Mouse (Mus musculus) embryonic fibroblast, embryonic 13.5 days (primary cell): Measurements from ENCODE around the gene Car6. TPM values are rescaled to one million over a fixed set of nuclear protein-coding genes. Genes with fewer than 3 reads are reported as not detected.

Source experiments
- H3K27ac ChIP-seq: 2 replicates; pipeline ENCODE4 v1.5.1; 2012; ENCODE audit warnings: low read length, control low read depth, inconsistent platforms; ENCODE audit not compliant: insufficient read depth
- H3K4me1 ChIP-seq: 2 replicates; pipeline ENCODE4 v1.6.1; 2011; ENCODE audit warnings: low read length; ENCODE audit not compliant: control insufficient read depth, insufficient read depth
- H3K4me3 ChIP-seq: 2 replicates; pipeline ENCODE4 v1.5.1; 2011; ENCODE audit warnings: mild to moderate bottlenecking, control low read depth, low read length; ENCODE audit not compliant: insufficient read depth
- CTCF ChIP-seq: IDR thresholded peaks from 2 replicates; pipeline ENCODE4 v1.5.1; 2011; ENCODE audit warnings: mild to moderate bottlenecking, control low read depth, low read length, moderate library complexity, borderline replicate concordance; ENCODE audit not compliant: insufficient read depth
- POLR2A ChIP-seq: IDR thresholded peaks from 2 replicates; pipeline ENCODE4 v1.6.1; 2011; ENCODE audit warnings: low read depth, mild to moderate bottlenecking, control low read depth, low read length, moderate library complexity
- polyA plus RNA-seq: library from polyadenylated mRNA; stranded (reverse); fragments of >200 nt; gene quantifications from 2 replicates; pipeline ENCODE4 v1.2.4, GENCODE M21; 2011; ENCODE audit warnings: low read depth; ENCODE audit not compliant: missing spikeins, insufficient read length

Gene Car6
- polyA plus RNA-seq, 1 experiment = 7.0 TPM

DNA sequence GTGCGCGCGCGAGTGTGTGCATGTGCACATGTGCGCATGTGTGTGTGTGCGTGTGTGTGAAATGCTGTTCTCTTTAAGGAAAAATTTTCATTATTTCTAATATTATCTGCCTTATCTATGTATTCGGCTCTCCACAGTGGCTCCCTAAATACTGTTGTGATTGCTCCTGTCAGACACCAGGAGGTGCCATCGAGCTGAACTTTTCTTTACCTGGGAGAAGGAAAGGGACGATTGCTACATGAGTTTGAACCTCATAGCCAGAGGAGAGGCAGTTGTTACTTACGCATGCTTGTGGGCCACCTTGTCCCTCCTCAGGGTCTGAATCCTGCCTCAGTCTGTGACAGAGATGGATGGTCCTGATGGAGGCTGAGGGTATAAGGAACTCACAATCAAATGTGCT lies 27.9 kb downstream of the Car6 start:
- Histone ChIP-seq H3K4me3 (no peak overlapping the region), H3K27ac (no peak overlapping the region), H3K4me1 (no peaks in the 10 kb centered on the region)
- TF ChIP-seq POLR2A (no peak), CTCF (no peak)

DNA sequence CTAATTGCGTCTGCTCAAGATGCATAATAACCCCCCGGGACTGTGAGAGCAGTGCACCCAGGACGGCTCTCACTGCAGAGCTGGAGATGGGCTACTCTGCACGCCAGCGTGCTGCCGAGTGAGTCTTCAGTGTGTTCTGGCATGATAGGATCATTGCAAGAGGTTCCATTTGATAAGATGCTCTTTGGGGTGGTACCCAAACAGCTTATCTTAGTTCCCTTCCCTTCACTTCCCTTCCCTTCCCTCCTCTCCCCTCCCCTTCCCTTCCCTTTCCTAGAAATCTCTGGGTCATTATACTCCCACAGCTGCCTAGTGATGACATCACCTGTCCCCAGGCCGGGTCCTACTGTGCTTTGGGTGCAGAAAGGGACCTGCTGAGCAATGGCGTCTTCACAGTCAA lies 29.0 kb downstream of the Car6 start:
- TF ChIP-seq CTCF = no peak
- no peak for TF ChIP-seq POLR2A
- H3K4me1 ChIP-seq = no peaks in the 10 kb centered on the region
- H3K27ac ChIP-seq = no peak overlapping the region
- no peak overlapping the region for H3K4me3 ChIP-seq

DNA sequence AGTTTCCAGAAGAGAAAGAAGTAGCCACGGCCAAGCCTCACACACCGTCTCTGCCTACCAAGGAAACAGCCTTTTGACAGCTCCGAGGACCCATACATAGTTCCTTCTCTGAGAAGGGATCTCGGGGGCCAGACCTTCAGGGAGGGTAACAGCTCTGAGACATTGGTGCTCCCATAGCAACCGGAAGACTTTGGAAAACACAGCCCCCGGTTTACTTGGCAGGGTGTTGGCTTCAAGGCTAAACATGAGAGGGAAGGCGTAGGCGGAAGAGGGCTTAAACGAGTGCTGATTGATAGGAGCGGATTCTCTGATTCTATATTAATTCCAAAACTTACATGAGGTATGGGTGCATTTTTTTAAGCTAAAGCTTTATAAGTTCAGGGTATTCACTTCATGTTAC lies 32.7 kb downstream of the Car6 start:
- TF ChIP-seq POLR2A (no peak), CTCF (no peak)
- no peak overlapping the region for H3K4me3 ChIP-seq
- H3K27ac ChIP-seq = no peak overlapping the region
- H3K4me1 ChIP-seq = no peaks in the 10 kb centered on the region

DNA sequence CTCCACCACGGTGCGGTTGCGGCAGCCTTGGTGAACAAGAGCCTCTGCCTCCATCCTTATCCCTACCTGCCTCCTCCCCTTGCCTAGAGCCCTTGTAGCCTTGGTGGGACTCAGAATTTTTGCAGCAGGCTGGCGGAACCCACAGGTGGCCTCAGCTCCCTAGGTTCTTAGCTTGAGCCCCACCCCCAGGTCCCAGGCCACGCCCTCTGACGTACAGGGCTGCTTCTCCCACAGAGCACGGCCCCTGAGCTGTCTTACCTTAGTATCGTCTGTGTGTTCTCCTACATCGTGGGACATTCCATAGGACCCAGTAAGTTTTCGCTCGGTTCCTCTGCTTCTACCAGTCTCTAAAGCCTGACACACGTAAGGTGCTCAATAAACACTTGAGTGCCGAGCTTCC lies 36.3 kb downstream of the Car6 start:
- no peaks in the 10 kb centered on the region for H3K4me1 ChIP-seq
- H3K4me3 ChIP-seq = no peak overlapping the region
- TF ChIP-seq POLR2A (no peak), CTCF (no peak)
- no peak overlapping the region for H3K27ac ChIP-seq

DNA sequence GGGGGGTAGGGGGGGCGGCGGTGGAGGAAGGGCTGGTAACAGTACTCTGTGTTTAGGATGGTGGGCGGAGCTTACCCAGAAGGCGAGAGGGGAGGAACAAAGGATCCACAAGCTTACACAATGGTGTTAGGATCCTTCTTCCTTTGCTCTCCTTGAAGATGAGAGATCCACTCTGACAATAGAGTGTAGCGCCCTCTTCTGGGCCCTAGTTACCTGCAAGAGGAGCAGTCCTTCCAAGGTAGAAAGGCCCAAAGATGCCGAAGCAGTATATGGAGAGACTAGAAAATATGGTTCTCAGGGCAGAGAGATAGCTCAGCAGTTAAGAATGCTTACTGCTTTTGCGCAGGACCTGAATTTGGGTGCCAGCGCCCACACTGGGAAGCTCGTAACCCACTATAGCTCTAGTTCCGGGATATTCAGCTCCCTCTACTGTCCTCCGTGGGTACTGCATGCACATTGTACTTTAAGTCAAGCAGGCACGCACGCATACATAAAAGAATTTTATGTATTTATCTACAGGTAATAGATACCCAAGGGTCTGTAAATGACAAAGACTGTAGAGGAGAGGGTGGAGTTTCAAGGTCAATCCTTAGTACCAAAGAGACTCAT lies 38.5 kb downstream of the Car6 start:
- H3K27ac ChIP-seq = no peak overlapping the region
- TF ChIP-seq POLR2A (no peak), CTCF (no peak)
- H3K4me1 ChIP-seq = no peaks in the 10 kb centered on the region
- no peak overlapping the region for H3K4me3 ChIP-seq

DNA sequence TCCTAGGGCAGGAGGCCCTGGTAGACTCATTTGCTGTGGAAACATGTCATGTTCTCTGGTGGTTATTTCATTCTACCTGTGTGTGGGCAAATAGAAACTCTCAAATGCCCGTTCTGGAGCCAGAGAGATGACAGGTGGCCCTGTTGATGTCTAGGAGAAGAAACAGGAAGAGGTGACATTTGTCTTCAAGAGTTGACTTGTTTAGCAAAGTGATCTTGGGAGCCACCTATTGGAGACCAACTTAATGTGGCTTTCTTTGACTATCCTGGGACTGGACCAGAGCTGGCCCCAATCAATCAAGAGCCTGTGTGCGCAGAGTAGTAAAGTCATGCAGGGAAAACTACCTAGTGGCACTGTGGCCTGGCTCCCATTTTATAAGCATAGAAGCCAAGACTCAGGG lies 41.7 kb downstream of the Car6 start:
- H3K27ac ChIP-seq = no peak overlapping the region
- no peaks in the 10 kb centered on the region for H3K4me1 ChIP-seq
- no peak overlapping the region for H3K4me3 ChIP-seq
- TF ChIP-seq POLR2A (no peak), CTCF (no peak)

DNA sequence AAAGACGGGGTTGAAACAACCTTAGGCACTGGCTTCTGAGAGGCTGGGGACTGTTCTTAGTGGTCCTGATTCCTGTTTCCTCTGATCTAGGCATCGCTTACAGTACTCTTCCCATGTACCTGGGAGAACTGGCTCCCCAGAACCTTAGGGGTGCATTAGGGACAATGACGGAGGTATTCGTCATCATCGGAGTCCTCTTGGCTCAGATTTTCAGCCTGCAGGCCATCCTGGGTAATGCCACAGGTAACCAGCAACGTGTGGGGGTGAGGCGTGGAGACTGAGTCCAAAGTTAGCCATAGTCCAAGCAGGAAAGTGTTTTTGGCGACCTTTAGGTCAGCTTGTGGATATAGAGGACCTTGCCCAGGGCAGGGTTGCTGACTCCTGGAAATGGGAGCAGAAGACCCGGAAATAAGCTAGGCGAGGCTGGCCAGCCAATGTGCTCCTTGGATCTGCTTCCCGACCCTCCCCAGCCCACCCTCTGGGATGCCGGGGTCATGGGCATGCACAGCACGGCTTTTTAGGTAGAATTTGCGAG lies 43.7 kb downstream of the Car6 start:
- TF ChIP-seq POLR2A (no peak), CTCF (no peak)
- H3K4me3 ChIP-seq = no peak overlapping the region
- H3K27ac ChIP-seq = no peak overlapping the region
- H3K4me1 ChIP-seq = no peaks in the 10 kb centered on the region

DNA sequence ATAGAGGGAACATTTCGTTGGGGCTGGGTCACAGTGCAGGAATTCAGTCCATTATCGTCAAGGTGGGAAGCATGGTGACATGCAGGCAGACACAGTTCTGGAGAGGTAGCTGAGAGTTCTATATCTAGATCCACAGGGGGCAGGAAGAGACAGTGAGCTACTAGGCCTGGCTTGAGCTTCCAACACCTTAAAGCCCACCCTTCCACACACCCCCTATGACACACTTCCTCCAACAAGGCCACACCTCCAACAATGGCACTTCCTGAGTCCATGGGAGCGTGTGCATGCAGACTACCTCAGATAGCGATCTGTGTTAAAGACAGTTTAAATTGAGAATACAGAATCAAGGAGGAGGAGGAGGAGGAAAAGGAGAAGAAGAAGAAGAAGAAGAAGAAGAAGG lies 45.4 kb downstream of the Car6 start:
- TF ChIP-seq CTCF (no peak), POLR2A (no peak)
- no peak overlapping the region for H3K4me3 ChIP-seq
- H3K27ac ChIP-seq = no peak overlapping the region
- H3K4me1 ChIP-seq = no peaks in the 10 kb centered on the region

DNA sequence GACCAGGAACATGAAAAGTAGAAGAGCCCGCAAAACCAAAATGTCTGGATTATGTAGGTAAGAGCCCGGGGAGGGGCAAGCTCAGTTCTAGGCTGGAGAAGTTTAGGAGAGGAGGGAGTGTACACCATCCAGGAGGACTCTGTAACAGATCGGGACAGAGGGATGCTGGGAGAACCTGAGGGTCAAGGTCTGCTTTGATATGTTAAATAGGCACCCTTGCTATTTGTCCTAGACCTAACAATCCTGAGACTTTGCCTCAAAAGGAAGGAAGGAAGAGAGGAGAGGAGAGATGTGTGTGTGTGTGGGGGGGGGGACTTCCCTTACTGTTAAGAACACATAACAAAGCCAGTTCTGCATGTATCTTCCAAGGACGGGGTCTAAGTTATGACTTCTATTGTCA lies 45.8 kb downstream of the Car6 start:
- Histone ChIP-seq H3K4me3 (no peak overlapping the region), H3K4me1 (no peaks in the 10 kb centered on the region), H3K27ac (no peak overlapping the region)
- no peak for TF ChIP-seq CTCF
- TF ChIP-seq POLR2A = no peak

DNA sequence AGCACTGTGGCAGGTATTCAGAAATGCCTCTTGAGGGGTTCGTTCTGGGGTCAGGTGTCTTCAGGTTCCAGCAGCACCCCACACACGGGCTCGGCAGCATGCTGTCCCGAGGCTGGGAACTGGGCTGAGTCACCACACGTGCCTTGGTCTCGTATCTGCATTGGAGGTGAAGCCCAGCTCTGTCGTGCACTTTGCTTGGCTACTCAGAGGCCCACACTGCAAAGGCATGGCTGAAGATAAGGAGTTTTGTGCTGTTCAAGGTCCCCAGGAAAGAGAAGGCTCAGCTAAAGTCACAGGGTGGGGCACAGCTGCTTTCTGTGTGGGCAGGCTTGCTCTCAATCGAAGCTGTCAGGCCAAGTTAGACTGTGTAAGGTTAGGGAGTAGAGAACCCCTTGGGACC lies 48.6 kb downstream of the Car6 start:
- Histone ChIP-seq H3K4me3 (no peak overlapping the region), H3K4me1 (no peaks in the 10 kb centered on the region), H3K27ac (no peak overlapping the region)
- TF ChIP-seq CTCF (no peak), POLR2A (no peak)

DNA sequence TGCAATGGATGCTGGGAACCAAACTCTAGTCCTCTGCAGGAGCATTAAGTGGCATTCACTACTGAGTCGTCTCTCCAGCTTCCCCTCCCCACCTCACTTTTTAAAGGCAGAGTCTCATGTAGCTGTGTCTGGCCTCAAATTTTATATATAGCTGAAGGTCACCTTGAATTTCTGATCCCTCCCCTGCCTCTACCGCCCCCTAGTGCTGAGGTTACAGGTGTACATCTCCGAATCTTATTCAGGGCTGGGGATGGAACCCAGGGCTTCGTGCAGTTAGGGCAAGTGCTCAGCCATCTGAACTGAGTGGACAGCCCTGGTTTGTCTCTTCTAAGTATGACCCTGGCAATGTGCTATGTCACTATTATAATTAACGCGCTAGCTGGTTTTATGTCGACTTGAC lies 50.1 kb downstream of the Car6 start:
- Histone ChIP-seq H3K27ac (no peak overlapping the region), H3K4me1 (no peaks in the 10 kb centered on the region), H3K4me3 (no peak overlapping the region)
- no peak for TF ChIP-seq POLR2A
